Mouse (Mus musculus): ENCODE results near the gene Cxcr6.
"Not testable (repeated sequence)": the region's sequence is repeated elsewhere in the genome, so short reads cannot be mapped to it uniquely, and the experiment has no call there.

The Cxcr6 gene

GRCm38 (mm10) chr9:123806267-123806666 lies at the start of gene Cxcr6:
Cxcr6 (plus strand) TSS chr9:123806475.
- in situ Hi-C loops (cut with MboI, MseI): no loop called here

DNA sequence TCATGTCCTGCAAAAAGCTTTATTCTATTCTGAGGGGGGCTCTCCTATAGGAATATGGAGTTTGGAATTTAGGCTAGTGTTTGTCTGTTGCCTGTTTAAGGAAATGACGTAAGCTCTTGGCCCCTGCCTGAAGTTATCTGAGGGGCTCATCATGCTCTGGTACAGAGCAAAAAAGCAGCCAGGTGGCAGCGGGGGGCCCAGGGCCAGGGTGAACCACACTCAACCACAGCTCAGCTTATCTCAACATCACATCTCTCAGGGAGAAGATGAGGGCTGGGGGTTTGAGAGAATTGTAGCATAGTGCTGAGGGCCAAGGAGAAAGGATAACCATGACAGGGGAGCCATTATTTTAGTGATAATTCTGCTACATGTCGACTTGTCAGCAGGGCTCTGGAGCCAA lies 49.5 kb upstream of the Cxcr6 start:
- in situ Hi-C loops (cut with MboI, MseI): loop anchor here in 1 of 2 experiments (5.0 kb wide), 1 partner anchor 176 kb away; no protein-coding TSS in a partner anchor

GRCm38 (mm10) chr9:123757326-123757725 lies 48.9 kb upstream of the Cxcr6 start:
- in situ Hi-C loops (cut with MboI, MseI): loop anchor here in 1 of 2 experiments (5.0 kb wide), 1 partner anchor 175 kb away; no protein-coding TSS in a partner anchor

GRCm38 (mm10) chr9:123758156-123758555 lies 48.1 kb upstream of the Cxcr6 start:
- in situ Hi-C loops (cut with MboI, MseI): loop anchor here in 1 of 2 experiments (5.0 kb wide), 1 partner anchor 174 kb away; no protein-coding TSS in a partner anchor

DNA sequence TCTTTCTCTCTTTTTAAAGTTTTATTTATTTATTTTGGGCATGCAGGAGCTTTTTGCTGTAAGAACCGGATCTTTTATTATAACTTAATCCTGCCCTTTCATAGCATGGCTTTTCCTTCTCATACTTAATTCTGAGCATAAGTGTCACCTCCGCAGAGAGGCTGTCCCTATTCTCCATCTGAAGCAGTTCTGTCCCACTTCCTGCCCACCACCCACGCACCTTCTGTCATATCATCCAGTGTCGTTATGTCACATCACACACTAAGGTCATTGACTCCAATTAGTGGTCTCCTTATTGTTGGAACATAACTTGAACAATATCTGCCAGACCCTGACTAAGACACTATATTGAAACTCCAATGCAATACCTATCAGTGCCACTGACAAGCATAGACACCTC lies 47.6 kb upstream of the Cxcr6 start:
- in situ Hi-C loops (cut with MboI, MseI): loop anchor here in 1 of 2 experiments (5.0 kb wide), 1 partner anchor 174 kb away; no protein-coding TSS in a partner anchor

DNA sequence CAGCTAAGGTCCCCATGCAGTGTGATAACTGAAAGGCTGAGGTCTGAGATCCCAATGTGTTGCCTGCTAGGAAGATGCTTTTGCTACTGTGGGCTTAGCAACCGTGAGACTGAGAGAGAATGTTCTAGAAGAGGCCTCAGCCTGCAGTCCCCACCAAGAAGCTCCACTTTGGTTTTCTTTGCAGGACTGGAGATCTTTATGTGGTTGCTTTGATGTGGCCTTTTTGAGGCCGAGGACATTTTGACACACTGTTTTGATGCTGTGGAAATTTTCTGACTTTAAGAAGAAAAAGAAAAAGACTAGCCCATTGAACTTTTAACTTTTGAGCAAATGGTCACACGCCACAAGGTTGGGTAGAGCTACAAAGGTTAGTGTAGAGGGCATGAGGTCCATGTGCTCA lies 45.5 kb upstream of the Cxcr6 start:
- in situ Hi-C loops (cut with MboI, MseI): loop anchor here (5.0 to 10.0 kb wide), 3 partner anchors 164 to 496 kb away; no protein-coding TSS in a partner anchor

DNA sequence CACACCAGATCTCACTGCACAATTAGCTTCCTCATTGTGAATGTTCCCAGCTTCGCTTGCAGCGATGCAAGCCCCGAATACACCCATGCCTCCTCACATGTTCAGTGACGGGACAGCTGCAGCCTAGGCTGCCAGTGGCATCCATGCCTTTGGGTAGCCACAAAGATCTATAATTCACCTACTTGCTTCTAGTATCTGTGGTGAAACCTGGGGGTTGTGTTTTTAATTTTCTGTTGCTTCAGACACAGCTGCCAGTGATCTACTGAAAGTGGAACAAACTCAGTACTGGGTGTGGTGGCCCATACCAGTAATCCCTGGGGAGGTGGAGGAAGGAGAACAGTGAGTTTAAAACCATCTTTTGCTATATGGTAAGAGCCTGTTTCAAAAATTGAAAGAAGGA lies 43.4 kb upstream of the Cxcr6 start:
- in situ Hi-C loops (cut with MboI, MseI): loop anchor here (5.0 to 10.0 kb wide), 3 partner anchors 162 to 494 kb away; no protein-coding TSS in a partner anchor

DNA sequence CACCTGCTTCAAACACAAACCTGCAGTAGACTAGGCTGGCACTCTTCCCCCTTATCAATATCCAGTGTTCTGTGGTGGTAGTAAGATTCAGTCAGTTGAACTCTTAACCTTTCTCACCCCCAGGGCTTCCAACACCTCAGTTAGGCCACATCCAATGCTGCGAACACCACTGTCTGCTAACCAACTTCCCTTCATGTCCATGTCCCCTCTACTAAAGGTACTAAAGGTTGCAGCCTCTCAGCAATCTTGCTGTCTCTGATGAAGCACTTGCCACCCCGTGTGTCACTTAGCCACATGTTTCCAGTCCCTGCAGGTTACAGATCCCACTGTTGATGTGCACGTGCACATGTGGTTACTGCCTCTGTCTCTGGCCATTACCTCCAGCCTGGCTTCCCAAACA lies 42.5 kb upstream of the Cxcr6 start:
- in situ Hi-C loops (cut with MboI, MseI): loop anchor here (5.0 to 10.0 kb wide), 3 partner anchors 161 to 494 kb away; no protein-coding TSS in a partner anchor

GRCm38 (mm10) chr9:123766996-123767395 lies 39.3 kb upstream of the Cxcr6 start:
- in situ Hi-C loops (cut with MboI, MseI): loop anchor here (5.0 to 10.0 kb wide), 3 partner anchors 35 to 488 kb away; no protein-coding TSS in a partner anchor

DNA sequence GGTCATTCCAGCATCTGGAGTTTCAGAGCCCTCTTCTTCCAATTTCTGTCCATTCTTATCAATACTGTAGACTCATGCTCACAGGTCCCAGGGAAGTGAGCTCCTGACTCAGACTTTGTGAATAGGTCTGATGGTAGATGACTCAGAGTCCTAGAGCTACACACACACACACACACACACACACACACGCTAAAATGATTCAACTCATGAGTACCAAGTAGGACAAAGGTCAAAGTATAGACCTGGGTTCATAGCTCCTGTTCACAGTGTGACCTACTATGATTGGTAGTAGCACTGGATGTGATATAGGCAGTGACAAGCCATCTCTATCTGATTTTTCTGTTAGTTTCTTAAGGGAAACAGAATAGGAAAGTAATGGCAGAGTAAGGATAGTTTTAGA lies 37.8 kb upstream of the Cxcr6 start:
- in situ Hi-C loops (cut with MboI, MseI): loop anchor here (5.0 to 10.0 kb wide), 3 partner anchors 36 to 486 kb away; no protein-coding TSS in a partner anchor

- in situ Hi-C loops (cut with MboI, MseI): loop anchor here (5.0 to 10.0 kb wide), 3 partner anchors 37 to 485 kb away; no protein-coding TSS in a partner anchor
Measured at GRCm38 (mm10) chr9:123769532-123769931, 36.7 kb upstream of the Cxcr6 start.

- in situ Hi-C loops (cut with MboI, MseI): not testable (repeated sequence)
Measured at GRCm38 (mm10) chr9:123773299-123773698, 33.0 kb upstream of the Cxcr6 start.

DNA sequence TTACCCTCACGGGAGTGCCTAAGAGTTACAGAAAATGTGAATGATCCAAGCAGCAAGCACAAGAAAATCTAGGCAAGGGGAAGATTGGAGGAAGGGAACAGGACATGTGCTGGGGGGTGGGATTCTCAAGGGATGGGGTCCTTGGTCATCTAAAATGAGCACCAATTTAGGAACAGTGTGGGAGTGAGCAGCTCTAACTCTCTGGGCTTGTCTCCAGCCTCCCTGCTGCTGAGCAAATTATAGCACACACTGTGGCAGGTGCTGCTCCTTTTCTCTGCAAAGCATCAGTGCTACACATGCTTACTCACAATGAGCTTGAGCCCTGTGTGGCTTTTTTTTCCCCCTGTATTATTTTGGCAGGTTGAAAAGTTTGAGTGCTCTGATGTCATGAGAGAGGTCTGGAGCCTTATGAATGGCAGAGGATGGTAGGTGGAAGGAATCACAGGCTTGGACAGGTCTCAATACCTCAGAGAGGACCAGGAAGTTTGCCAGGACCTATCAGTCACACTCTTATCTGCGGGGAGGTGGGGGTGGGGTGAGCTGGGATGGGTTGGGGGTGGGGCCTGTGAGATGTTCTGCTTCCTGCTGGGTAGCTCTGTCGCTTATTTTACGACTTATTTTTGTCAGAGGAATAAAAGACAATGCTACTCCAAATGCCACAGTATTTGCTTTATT lies 17.3 kb upstream of the Cxcr6 start:
- in situ Hi-C loops (cut with MboI, MseI): no loop called here

DNA sequence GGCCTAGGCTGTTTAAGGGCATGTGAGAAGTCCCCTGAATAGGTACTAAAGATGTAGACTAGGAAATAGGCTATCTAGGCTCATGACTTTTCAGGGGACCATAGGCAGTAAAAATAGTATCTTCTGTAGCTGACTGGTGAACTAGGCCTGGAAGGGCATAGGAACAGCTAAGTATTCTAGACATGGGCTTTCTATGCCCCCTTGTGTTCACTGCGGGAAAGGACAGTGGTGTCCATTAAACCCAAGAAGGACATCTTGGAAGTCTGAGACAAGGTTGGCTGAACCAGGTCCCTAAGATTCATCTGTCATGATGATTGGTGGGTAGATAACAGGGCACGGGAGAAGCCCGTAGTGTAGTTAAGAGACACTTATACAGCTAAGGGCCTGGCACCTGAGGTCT lies 10.1 kb upstream of the Cxcr6 start:
- in situ Hi-C loops (cut with MboI, MseI): loop anchor here in 1 of 2 experiments (5.0 kb wide), 1 partner anchor 134 kb away; no protein-coding TSS in a partner anchor

GRCm38 (mm10) chr9:123801527-123801926 lies 4.7 kb upstream of the Cxcr6 start:
- in situ Hi-C loops (cut with MboI, MseI): no loop called here

- in situ Hi-C loops (cut with MboI, MseI): no loop called here
Measured at GRCm38 (mm10) chr9:123802421-123802820, 3.9 kb upstream of the Cxcr6 start.

- in situ Hi-C loops (cut with MboI, MseI): no loop called here
Measured at GRCm38 (mm10) chr9:123802896-123803295, 3.4 kb upstream of the Cxcr6 start.

- in situ Hi-C loops (cut with MboI, MseI): no loop called here
Measured at GRCm38 (mm10) chr9:123805241-123805640, 1.0 kb upstream of the Cxcr6 start.

DNA sequence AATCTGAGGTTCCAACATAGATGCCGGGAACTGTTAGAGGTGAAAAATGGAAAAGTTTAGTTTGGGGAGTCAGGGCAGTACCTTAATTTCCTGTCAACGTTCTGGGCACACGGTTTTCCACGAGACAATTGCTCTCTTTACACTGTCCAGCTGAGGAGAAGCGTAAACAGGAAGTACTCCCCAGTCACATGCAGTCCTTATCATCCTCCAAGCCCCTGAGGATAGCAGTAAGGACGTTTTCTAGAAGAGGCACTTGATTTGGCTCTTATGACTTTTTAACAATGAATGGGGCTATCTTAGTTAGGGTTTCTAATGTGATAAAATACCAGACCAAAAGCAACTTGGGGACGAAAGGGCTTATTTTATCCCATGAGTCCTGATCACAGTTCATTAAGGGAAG lies 2.3 kb downstream of the Cxcr6 start:
- in situ Hi-C loops (cut with MboI, MseI): no loop called here

GRCm38 (mm10) chr9:123811831-123812230 lies 5.6 kb downstream of the Cxcr6 start:
- in situ Hi-C loops (cut with MboI, MseI): no loop called here

- in situ Hi-C loops (cut with MboI, MseI): no loop called here
Measured at GRCm38 (mm10) chr9:123814326-123814725, 8.1 kb downstream of the Cxcr6 start.

- in situ Hi-C loops (cut with MboI, MseI): no loop called here
Measured at GRCm38 (mm10) chr9:123814821-123815220, 8.5 kb downstream of the Cxcr6 start.

GRCm38 (mm10) chr9:123815444-123815843 lies 9.2 kb downstream of the Cxcr6 start:
- in situ Hi-C loops (cut with MboI, MseI): no loop called here

Measured in T-helper 17 cell (primary cell).